ENCODE assay signal across 14 mouse cellular contexts in genomic region chr15:97794268-97794667, GRCm38 (mm10). TPM values are rescaled to one million over a fixed set of nuclear protein-coding genes. Genes with fewer than 3 reads are reported as not detected.
DNase-seq lines count a peak whose midpoint lies in the region; ATAC-seq and TF ChIP-seq lines count a peak whose summit lies in the region.
"Had no signal": no experiment of that assay in that cellular context is flagged by ENCODE, and none has a peak within 500 bp of the region (broad histone marks: within the 10 kb centered on the region; RNA-seq: fewer than 3 reads in every experiment).

No protein-coding gene starts in this region.

- no peaks in the 10 kb centered on the region for H3K27me3 ChIP-seq in liver, adult 2 months (ENCODE audit: control insufficient read depth, insufficient read depth, low read length)
- H3K27me3 ChIP-seq in CH12.LX (replicated peaks): no peaks in the 10 kb centered on the region
- H3K27me3 ChIP-seq: embryonic facial prominence, embryonic 15.5 days; limb, embryonic 13.5 days had no signal

- in situ Hi-C loops in CH12.LX (cut with MboI; ENCODE audit: low pct_ligation_motif_present, low pct_unique_long_range_greater_than_20kb, low sequenced_read_pairs): loop anchor here (5.0 kb wide), 1 partner anchor 53 kb away; no protein-coding TSS in a partner anchor

- no peak overlapping the region for H3K9ac ChIP-seq in liver, adult 2 months (ENCODE audit: low read depth, low read length)
- no peak overlapping the region for H3K9ac ChIP-seq in CH12.LX (ENCODE audit: insufficient read depth, low read depth)
- H3K9ac ChIP-seq: embryonic facial prominence, embryonic 15.5 days; limb, embryonic 13.5 days had no signal

- H3K4me2 ChIP-seq in CH12.LX (ENCODE audit: insufficient read depth, low read depth, poor library complexity, severe bottlenecking): no peak overlapping the region
- H3K4me2 ChIP-seq: embryonic facial prominence, embryonic 15.5 days; limb, embryonic 13.5 days had no signal

- dilution Hi-C loops in CH12.LX (cut with MboI; ENCODE audit: extremely low pct_ligation_motif_present, extremely low pct_unique_long_range_greater_than_20kb, low sequenced_read_pairs): loop anchor here (25.0 kb wide), 1 partner anchor 168 kb away; the partner anchor contains the start of gene Tmem106c

- TF ChIP-seq POLR2A in liver, adult 2 months (IDR thresholded peaks at IDR 0.05; ENCODE audit: extremely low read depth, insufficient read depth, low read length): no peak
- TF ChIP-seq POLR2A in CH12.LX (IDR thresholded peaks at IDR 0.05; ENCODE audit: low read depth, low read length): no peak
- no peak for TF ChIP-seq POLR2A in brain, embryonic 14.5 days (IDR thresholded peaks at IDR 0.05; ENCODE audit: borderline replicate concordance, extremely low read depth, insufficient read depth, insufficient read length, poor library complexity, severe bottlenecking)

- peak; percentile 19; the same call in 1 of the 2 replicates for TF ChIP-seq CTCF in liver, adult 2 months (IDR thresholded peaks at IDR 0.05; ENCODE audit: low read depth, low read length)
- peak; percentile 54 to 88 for TF ChIP-seq CTCF in CH12.LX (conservative IDR thresholded peaks at IDR 0.05 in 1 of 2, IDR thresholded peaks at IDR 0.05 in 1 of 2; ENCODE audit: low read depth in 2 of 2, low read length in 2 of 2)
- TF ChIP-seq CTCF in brain, embryonic 14.5 days (IDR thresholded peaks at IDR 0.05; ENCODE audit: borderline replicate concordance, extremely low read depth, insufficient read depth, insufficient read length): peak; percentile 41; the same call in 1 of the 2 replicates

- peak; percentile 8 for DNase-seq in cerebellum, adult 11-12 months
- no peak for DNase-seq in cerebellum, postnatal 25 days
- DNase-seq in liver, adult 2 months (ENCODE audit: extremely low read depth, low read depth, low spot score): no peak
- DNase-seq in liver (no peak), CH12.LX (ENCODE audit: extremely low read depth) (no peak)
- no peak for DNase-seq in brain, embryonic 14.5 days (ENCODE audit: low read depth)
- no peak for DNase-seq in layer of hippocampus, postnatal 14 days (ENCODE audit: low spot score in 2 of 2)
- DNase-seq: cerebellum, postnatal 36 days; heart, adult 18-20 months; layer of hippocampus, postnatal 36 days had no signal

- H3K9me3 ChIP-seq in CH12.LX (replicated peaks; ENCODE audit: low read length): peaks cover 4% of the 10 kb centered on the region
- H3K9me3 ChIP-seq: embryonic facial prominence, embryonic 15.5 days; hindbrain, embryonic 10.5 days; limb, embryonic 13.5 days had no signal

- H3K27ac ChIP-seq in liver, adult 2 months (replicated peaks; ENCODE audit: insufficient read depth, low read depth, low read length): no peak overlapping the region
- H3K27ac ChIP-seq in CH12.LX (ENCODE audit: insufficient read depth, low read depth): no peak overlapping the region
- H3K27ac ChIP-seq: embryonic facial prominence, embryonic 15.5 days; hindbrain, embryonic 10.5 days; limb, embryonic 13.5 days had no signal

- no peaks in the 10 kb centered on the region for H3K79me2 ChIP-seq in liver, adult 2 months (ENCODE audit: control insufficient read depth, insufficient read depth, low read length)
- H3K79me2 ChIP-seq in CH12.LX (replicated peaks; ENCODE audit: control insufficient read depth, extremely low read depth, insufficient read depth, poor library complexity, severe bottlenecking): no peaks in the 10 kb centered on the region

- TF ChIP-seq EP300 in CH12.LX (IDR thresholded peaks at IDR 0.05; ENCODE audit: low read length): no peak

- no peak for ATAC-seq in granulocyte monocyte progenitor cell, adult 5-6 weeks (replicated peaks; ENCODE audit: poor library complexity, severe bottlenecking)

- no peak overlapping the region for H3K4me3 ChIP-seq in liver, adult 2 months (ENCODE audit: insufficient read depth, low read depth, low read length)
- no peak overlapping the region for H3K4me3 ChIP-seq in CH12.LX (replicated peaks in 1 of 3; ENCODE audit: low read depth in 2 of 3, low read length in 2 of 3, poor library complexity in 1 of 3)
- H3K4me3 ChIP-seq: embryonic facial prominence, embryonic 15.5 days; hindbrain, embryonic 10.5 days; limb, embryonic 13.5 days had no signal

- WGBS in liver, adult 2 months: 78% methylated on average over 5 of the region's 5 CpGs

- no peaks in the 10 kb centered on the region; the same call in 1 of the 2 replicates for H3K4me1 ChIP-seq in liver, adult 2 months (ENCODE audit: control insufficient read depth, insufficient read depth, low read length)
- peaks cover 5 to 7% of the 10 kb centered on the region in 2 experiments for H3K4me1 ChIP-seq in CH12.LX (ENCODE audit: control insufficient read depth in 1 of 2, insufficient read depth in 2 of 2)
- H3K4me1 ChIP-seq: embryonic facial prominence, embryonic 15.5 days; limb, embryonic 13.5 days had no signal

- no peaks in the 10 kb centered on the region for H3K36me3 ChIP-seq in liver, adult 2 months (ENCODE audit: control insufficient read depth, insufficient read depth, low read length)
- H3K36me3 ChIP-seq in CH12.LX (replicated peaks in 1 of 2; ENCODE audit: control insufficient read depth in 1 of 2, insufficient read depth in 1 of 2, low read length in 1 of 2): peaks cover 90 to 99% of the 10 kb centered on the region in 2 experiments

- TF ChIP-seq RAD21 in CH12.LX (IDR thresholded peaks at IDR 0.05; ENCODE audit: low read depth, low read length): no peak; the same call in 1 of the 2 replicates

TF ChIP-seq in CH12.LX, 34 proteins besides CTCF, POLR2A, EP300 and RAD21:
- TF ChIP-seq NELFE (IDR thresholded peaks at IDR 0.05; ENCODE audit: low read depth, low read length): no peak
- peak; percentile 28 for TF ChIP-seq SMC3 (IDR thresholded peaks at IDR 0.05; ENCODE audit: low read depth, low read length)
- no peak for TF ChIP-seq POLR2AphosphoS2 (IDR thresholded peaks at IDR 0.05; ENCODE audit: low read depth, low read length)
- no peak for TF ChIP-seq USF2 (conservative IDR thresholded peaks at IDR 0.05; ENCODE audit: low read depth, low read length)

RNA-seq across cellular contexts. Expression of gene Slc48a1, which starts 15.9 kb away (rescaled TPM):
- total RNA-seq in liver, adult 2 months (2014; rRNA removed): 15.2 and 21.1 TPM in 2 replicates
- 54.9 and 58.6 TPM in 2 replicates for polyA plus RNA-seq in liver, adult 2 months (2012; rRNA removed)
- 35.0 and 39.4 TPM in 2 replicates for total RNA-seq in CH12.LX (2012; rRNA removed)
- 23.2 and 25.4 TPM in 2 replicates for total RNA-seq in CH12.LX (2014; rRNA removed)
- 50.6 and 56.0 TPM in 2 replicates for polyA plus RNA-seq in CH12.LX (2012; ENCODE audit: insufficient read length, low read depth)
- 34.5 and 39.5 TPM in 2 replicates for polyA plus RNA-seq in brain, embryonic 14.5 days (2012; rRNA removed)
- total RNA-seq in granulocyte monocyte progenitor cell, adult 5-6 weeks (2014; fragmentation: Nextera tagmentation): 97.0 and 99.2 TPM in 2 replicates
- 67.6 and 71.6 TPM in 2 replicates for total RNA-seq in granulocyte monocyte progenitor cell, adult 5-6 weeks (2017)
- total RNA-seq in layer of hippocampus, postnatal 14 days (2021): 100 to 1,000 TPM; 131 to 147 TPM

RNA-seq across cellular contexts. Expression of gene Rapgef3, which starts 26.5 kb away (rescaled TPM):
- total RNA-seq in liver, adult 2 months (2014; rRNA removed): 1.8 and 3.2 TPM in 2 replicates
- polyA plus RNA-seq in liver, adult 2 months (2012; rRNA removed): 2.7 and 4.9 TPM in 2 replicates
- total RNA-seq in CH12.LX (2012; rRNA removed) (2.8 and 3.4 TPM in 2 replicates), CH12.LX (2014; rRNA removed) (2.2 and 3.2 TPM in 2 replicates)
- 1.7 and 2.5 TPM in 2 replicates for polyA plus RNA-seq in CH12.LX (2012; ENCODE audit: insufficient read length, low read depth)
- polyA plus RNA-seq in brain, embryonic 14.5 days (2012; rRNA removed): 19.7 and 20.4 TPM in 2 replicates
- 8.4 and 33.0 TPM in 2 replicates for total RNA-seq in granulocyte monocyte progenitor cell, adult 5-6 weeks (2014; fragmentation: Nextera tagmentation)
- total RNA-seq in granulocyte monocyte progenitor cell, adult 5-6 weeks (2017): 11.9 and 19.1 TPM in 2 replicates
- total RNA-seq in layer of hippocampus, postnatal 14 days (2021): 10 to 100 TPM; 39.3 to 40.1 TPM

RNA-seq across cellular contexts. Expression of gene Hdac7, which starts 50.0 kb away (rescaled TPM):
- 2.5 and 3.4 TPM in 2 replicates for total RNA-seq in liver, adult 2 months (2014; rRNA removed)
- polyA plus RNA-seq in liver, adult 2 months (2012; rRNA removed): 5.9 and 9.5 TPM in 2 replicates
- total RNA-seq in CH12.LX (2012; rRNA removed) (18.0 and 21.7 TPM in 2 replicates), CH12.LX (2014; rRNA removed) (17.7 and 19.8 TPM in 2 replicates)
- 47.8 and 55.2 TPM in 2 replicates for polyA plus RNA-seq in CH12.LX (2012; ENCODE audit: insufficient read length, low read depth)
- polyA plus RNA-seq in brain, embryonic 14.5 days (2012; rRNA removed): 78.2 and 82.1 TPM in 2 replicates
- total RNA-seq in granulocyte monocyte progenitor cell, adult 5-6 weeks (2014; fragmentation: Nextera tagmentation): 33.3 and 52.1 TPM in 2 replicates
- total RNA-seq in granulocyte monocyte progenitor cell, adult 5-6 weeks (2017): 3.5 and 6.1 TPM in 2 replicates
- total RNA-seq in layer of hippocampus, postnatal 14 days (2021): 10 to 100 TPM; 24.9 to 25.0 TPM

Comparison
In these comparisons a context has a peak if more than half of its experiments do, and no peak if none do; other contexts are left out.
1. CTCF ChIP-seq: peak in every context shown above with its lines; median percentile 71 in CH12.LX; 41 in brain, embryonic 14.5 days; 19 in liver, adult 2 months.